Comparison of ENCODE assay signal across 22 mouse cellular contexts in the genomic region with DNA sequence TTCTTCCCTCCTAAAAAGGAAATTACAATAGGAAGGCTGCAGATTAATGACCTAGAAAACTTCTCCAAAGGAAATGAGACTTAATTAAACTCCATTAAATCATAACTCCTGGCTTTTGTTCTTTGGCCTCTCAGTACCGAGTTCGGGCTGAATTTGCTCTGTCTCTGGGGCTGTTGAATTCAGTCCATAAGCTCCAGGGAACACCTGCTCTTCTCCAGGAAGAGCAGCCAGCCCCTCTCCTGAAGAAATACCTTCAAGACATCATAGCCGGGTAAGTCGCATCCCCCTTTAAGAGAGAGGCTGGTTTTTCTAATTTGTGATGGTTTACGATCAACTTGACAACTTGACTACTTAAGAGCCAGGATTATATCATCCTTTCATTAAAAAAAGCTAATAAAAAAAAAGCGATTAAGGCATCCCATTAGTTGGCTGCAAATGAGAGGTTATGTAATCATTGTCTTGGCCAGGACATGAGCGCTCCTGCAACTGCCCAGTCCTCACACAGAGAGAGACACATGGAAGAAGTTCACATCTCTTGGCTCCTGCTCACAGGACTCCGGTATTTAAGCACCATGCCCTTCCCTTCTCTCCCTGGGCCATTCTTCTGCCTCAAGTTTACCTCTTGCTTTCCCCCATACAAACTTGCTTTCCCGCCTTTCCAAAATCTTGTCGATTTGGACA.
DNase-seq lines count a peak whose midpoint lies in the region; ATAC-seq and TF ChIP-seq lines count a peak whose summit lies in the region.
"Had no signal": no experiment of that assay in that cellular context is flagged by ENCODE, and none has a peak within 500 bp of the region (broad histone marks: within the 10 kb centered on the region; RNA-seq: fewer than 3 reads in every experiment).

No protein-coding gene starts in this region.

- intact Hi-C loops in gastrocnemius, adult 2 months (cut with DNase I) = no loop called here

- no peaks in the 10 kb centered on the region for H3K27me3 ChIP-seq in kidney, embryonic 16.5 days (ENCODE audit: insufficient read depth, low read length)
- H3K27me3 ChIP-seq: embryonic facial prominence, embryonic 12.5 days had no signal

- peak; percentile 28 for DNase-seq in gastrocnemius, adult 2 months
- no peak for DNase-seq in gastrocnemius, postnatal 25 days
- no peak for DNase-seq in kidney, adult 9 months
- peak; percentile 83 for DNase-seq in brain, adult 2 months (ENCODE audit: low read depth, low spot score)
- DNase-seq in cerebellum, adult 9-11 months = peak; percentile 67
- DNase-seq in frontal cortex, postnatal 36 days (ENCODE audit: low spot score in 2 of 2) = no peak
- no peak for DNase-seq in adrenal gland, postnatal 14 days
- DNase-seq: adrenal gland, postnatal 36 days; gastrocnemius, postnatal 14 days; spleen, adult 18-20 months; thymus, postnatal 25 days had no signal

- no peak overlapping the region for H3K9ac ChIP-seq in kidney, embryonic 16.5 days (replicated peaks; ENCODE audit: low read length)
- H3K9ac ChIP-seq: embryonic facial prominence, embryonic 12.5 days; heart, embryonic 12.5 days; limb, embryonic 12.5 days; liver, embryonic 14.5 days; midbrain, embryonic 15.5 days had no signal

- no peak overlapping the region; the same call in 1 of the 2 replicates for H3K27ac ChIP-seq in gastrocnemius, adult 2 months
- peak overlapping the region; percentile 36; the same call in 1 of the 2 replicates for H3K27ac ChIP-seq in kidney, embryonic 16.5 days (ENCODE audit: low read length)
- H3K27ac ChIP-seq: embryonic facial prominence, embryonic 12.5 days; limb, embryonic 12.5 days; liver, embryonic 14.5 days; midbrain, embryonic 15.5 days had no signal

- H3K9me3 ChIP-seq in kidney, embryonic 16.5 days (ENCODE audit: low read length) = peaks cover 5% of the 10 kb centered on the region; the same call in 1 of the 2 replicates
- H3K9me3 ChIP-seq: embryonic facial prominence, embryonic 12.5 days; G1E; midbrain, embryonic 15.5 days had no signal

- no peak for TF ChIP-seq CTCF in gastrocnemius, adult 2 months (IDR thresholded peaks at IDR 0.05)

- no peak for ATAC-seq in kidney, embryonic 16.5 days (ENCODE audit: low FRiP score, low TSS enrichment)
- ATAC-seq: forebrain, embryonic 16.5 days; hindbrain, embryonic 16.5 days; intestine, embryonic 16.5 days; midbrain, embryonic 15.5 days had no signal

- no peak overlapping the region for H3K4me3 ChIP-seq in gastrocnemius, adult 2 months
- H3K4me3 ChIP-seq in kidney, embryonic 16.5 days (ENCODE audit: low read length) = no peak overlapping the region
- H3K4me3 ChIP-seq: embryonic facial prominence, embryonic 12.5 days; heart, embryonic 12.5 days; limb, embryonic 12.5 days; midbrain, embryonic 15.5 days; myocyte had no signal

- no peaks in the 10 kb centered on the region for H3K36me3 ChIP-seq in kidney, embryonic 16.5 days (ENCODE audit: insufficient read depth, low read length)
- H3K36me3 ChIP-seq: embryonic facial prominence, embryonic 12.5 days; G1E; heart, embryonic 12.5 days; limb, embryonic 12.5 days; midbrain, embryonic 15.5 days had no signal

- 42% methylated on average over 10 of the region's 10 CpGs for WGBS in kidney, embryonic 16.5 days

- peaks cover 20% of the 10 kb centered on the region for H3K4me1 ChIP-seq in kidney, embryonic 16.5 days (ENCODE audit: insufficient read depth, low read length)
- H3K4me1 ChIP-seq: heart, embryonic 12.5 days; midbrain, embryonic 15.5 days had no signal

- no peak overlapping the region for H3K4me2 ChIP-seq in kidney, embryonic 16.5 days (replicated peaks; ENCODE audit: low read depth, low read length)
- H3K4me2 ChIP-seq: embryonic facial prominence, embryonic 12.5 days; heart, embryonic 12.5 days; limb, embryonic 12.5 days; midbrain, embryonic 15.5 days had no signal

Comparison
In these comparisons a context has a peak if more than half of its experiments do, and no peak if none do; other contexts are left out.
1. DNase-seq: peak in gastrocnemius, adult 2 months (single experiment), brain, adult 2 months (single experiment) and cerebellum, adult 9-11 months (single experiment); none in gastrocnemius, postnatal 25 days (single experiment), kidney, adult 9 months (single experiment), frontal cortex, postnatal 36 days (0 of 2) and adrenal gland, postnatal 14 days (single experiment).